Mouse (Mus musculus) G1E (cell line): Measurements from ENCODE around the gene Gja5. TPM values are rescaled to one million over a fixed set of nuclear protein-coding genes. Genes with fewer than 3 reads are reported as not detected.

ENCODE experiments used
- ATAC-seq: 2 replicates; pipeline ENCODE4 v1.8.0; 2016; ENCODE audit warnings: mild to moderate bottlenecking; ENCODE audit not compliant: insufficient number of reproducible peaks, poor library complexity, low FRiP score, severe bottlenecking; ENCODE audit errors: extremely low read depth
- DNase-seq: peaks from one replicate; pipeline ENCODE4 v3.0.0; 2012; ENCODE audit warnings: low spot score
- H3K27me3 ChIP-seq: 2 replicates; pipeline ENCODE4 v1.6.1; 2012; ENCODE audit warnings: mild to moderate bottlenecking, low read length, inconsistent platforms; ENCODE audit not compliant: insufficient read depth
- H3K36me3 ChIP-seq: replicated peaks from 2 replicates; pipeline ENCODE3; 2012; ENCODE audit warnings: mild to moderate bottlenecking, inconsistent platforms
- H3K4me1 ChIP-seq: 2 replicates; pipeline ENCODE4 v1.6.1; 2012; ENCODE audit warnings: low read depth, low read length, inconsistent platforms, mixed read lengths; ENCODE audit not compliant: insufficient read depth
- H3K4me3 ChIP-seq: 2 replicates; pipeline ENCODE4 v1.5.1; 2012; ENCODE audit warnings: low read depth, mild to moderate bottlenecking, inconsistent platforms, low read length, moderate library complexity, mixed read lengths
- H3K9me3 ChIP-seq: replicated peaks from 2 replicates; pipeline ENCODE4 v1.6.1; 2012; ENCODE audit warnings: inconsistent platforms
- CTCF ChIP-seq: IDR thresholded peaks from 2 replicates; pipeline ENCODE4 v1.5.1; 2012; ENCODE audit warnings: low read depth, low read length, inconsistent platforms, mixed read lengths
- GATA1 ChIP-seq: IDR thresholded peaks from 2 replicates; pipeline ENCODE4 v1.6.1; 2012; ENCODE audit warnings: borderline replicate concordance, low read length, inconsistent platforms, mixed read lengths
- GATA2 ChIP-seq: IDR thresholded peaks from 2 replicates; pipeline ENCODE4 v1.6.1; 2012; ENCODE audit warnings: low read depth, low read length, inconsistent platforms, borderline replicate concordance
- POLR2AphosphoS5 ChIP-seq: IDR thresholded peaks from 2 replicates; pipeline ENCODE4 v1.6.1; 2012; ENCODE audit warnings: low read depth, low read length, inconsistent platforms; ENCODE audit not compliant: insufficient replicate concordance
- TAL1 ChIP-seq: conservative IDR thresholded peaks from 2 replicates; pipeline ENCODE4 v1.6.1; 2012; ENCODE audit warnings: low read depth, low read length, inconsistent platforms, mixed read lengths
- polyA plus RNA-seq: library from polyadenylated mRNA; stranded (reverse); fragments of >175 nt; gene quantifications from 2 replicates; pipeline ENCODE4 v1.2.3, GENCODE M21; 2012
- total RNA-seq, 2 experiments: library from RNA; stranded (forward) in 1 of 2; stranded (reverse) in 1 of 2; fragments of 200-1000 nt in 1 of 2; fragments of >200 nt in 1 of 2; fragmentation: Nextera tagmentation in 1 of 2; gene quantifications; 2 replicates each; pipeline ENCODE4 v1.2.3; 2014 to 2017

Gja5 gene
- total and polyA plus RNA-seq, 3 experiments: 0.02 to 0.05 TPM; not detected in 1

- Histone ChIP-seq H3K9me3 (no peaks in the 10 kb centered on the region), H3K4me1 (peaks cover 39% of the 10 kb centered on the region), H3K27me3 (no peaks in the 10 kb centered on the region), H3K4me3 (no peak overlapping the region), H3K36me3 (no peaks in the 10 kb centered on the region)
- no peak for TF ChIP-seq GATA1
- TF ChIP-seq CTCF: no peak
- no peak for TF ChIP-seq POLR2AphosphoS5
- no peak for TF ChIP-seq GATA2
- TF ChIP-seq TAL1: peak; percentile 36
- ATAC-seq (no peak; the same call in 1 of the 2 replicates), DNase-seq (no peak)
Observed at GRCm38 (mm10) chr3:96975628-96976027, 71.1 kb downstream of the Gja5 start.

DNA sequence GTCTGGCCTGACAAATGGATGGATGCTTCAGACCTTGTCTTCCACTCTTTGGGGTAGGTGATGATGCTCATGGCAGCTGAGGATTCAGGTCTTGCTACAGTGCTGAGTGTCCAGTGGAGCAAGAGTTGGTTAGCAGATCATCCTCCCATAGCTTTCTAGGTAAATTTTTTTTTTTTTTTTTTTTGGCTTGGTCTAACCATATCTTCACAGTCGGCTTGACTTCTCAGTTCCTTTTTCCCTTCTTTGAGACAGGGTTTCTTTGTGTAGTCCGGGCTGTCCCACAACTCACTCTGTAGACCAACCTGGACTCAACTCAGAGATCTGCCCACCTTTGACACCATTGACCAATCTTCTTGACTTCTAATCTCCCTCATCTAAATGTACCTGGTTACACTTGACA lies 73.0 kb downstream of the Gja5 start:
- H3K27me3 ChIP-seq: no peaks in the 10 kb centered on the region
- TF ChIP-seq GATA2 (no peak), GATA1 (no peak), CTCF (no peak), TAL1 (no peak), POLR2AphosphoS5 (no peak)

DNA sequence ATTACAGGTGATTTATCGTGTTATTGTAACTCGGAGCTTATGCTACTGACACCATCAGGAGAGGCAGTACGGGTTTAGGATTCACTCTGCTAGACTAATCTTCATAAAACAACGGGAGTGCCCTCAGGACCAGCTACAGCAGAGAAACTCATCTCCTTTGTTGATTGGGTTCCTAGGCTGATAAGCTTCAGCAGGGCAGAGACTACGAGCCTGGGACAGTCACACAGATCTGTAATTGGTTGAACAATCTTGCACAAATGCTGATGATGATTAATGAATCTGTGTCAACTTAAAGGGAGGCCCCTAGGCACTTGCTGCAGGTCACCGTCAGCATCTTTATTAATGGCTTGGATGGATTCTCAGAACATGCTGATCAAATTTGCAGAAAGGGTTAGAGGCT lies 74.0 kb downstream of the Gja5 start:
- no peak overlapping the region for H3K4me3 ChIP-seq
- TF ChIP-seq CTCF (no peak), GATA1 (no peak)
- peaks cover 16% of the 10 kb centered on the region for H3K4me1 ChIP-seq
- no peaks in the 10 kb centered on the region for H3K36me3 ChIP-seq
- ATAC-seq: no peak
- no peak for DNase-seq
- no peaks in the 10 kb centered on the region for H3K27me3 ChIP-seq
- no peaks in the 10 kb centered on the region for H3K9me3 ChIP-seq

More for the DNA sequence above, 73.0 kb downstream of the Gja5 start:
- no peaks in the 10 kb centered on the region for H3K9me3 ChIP-seq
- H3K4me1 ChIP-seq: peaks cover 21% of the 10 kb centered on the region
- DNase-seq (no peak), ATAC-seq (no peak)
- H3K36me3 ChIP-seq: no peaks in the 10 kb centered on the region
- no peak overlapping the region for H3K4me3 ChIP-seq

GRCm38 (mm10) chr3:96979020-96979419 lies 74.5 kb downstream of the Gja5 start:
- no peak for DNase-seq
- Histone ChIP-seq H3K27me3 (no peaks in the 10 kb centered on the region), H3K4me1 (peaks cover 20% of the 10 kb centered on the region), H3K9me3 (no peaks in the 10 kb centered on the region), H3K4me3 (no peak overlapping the region), H3K36me3 (no peaks in the 10 kb centered on the region)
- no peak for TF ChIP-seq POLR2AphosphoS5
- TF ChIP-seq TAL1: no peak
- no peak for TF ChIP-seq GATA2
- TF ChIP-seq GATA1: no peak
- TF ChIP-seq CTCF: no peak
- no peak for ATAC-seq

- Histone ChIP-seq H3K4me3 (no peak overlapping the region), H3K4me1 (peaks cover 5% of the 10 kb centered on the region; the same call in 1 of the 2 replicates), H3K9me3 (no peaks in the 10 kb centered on the region), H3K36me3 (no peaks in the 10 kb centered on the region), H3K27me3 (no peaks in the 10 kb centered on the region)
- no peak for TF ChIP-seq GATA1
- no peak for TF ChIP-seq TAL1
- no peak for ATAC-seq
- no peak for DNase-seq
Observed at GRCm38 (mm10) chr3:96981833-96982232, 77.3 kb downstream of the Gja5 start.

- TF ChIP-seq TAL1: no peak
- TF ChIP-seq GATA1: no peak
- no peak for TF ChIP-seq POLR2AphosphoS5
- TF ChIP-seq CTCF: no peak
- TF ChIP-seq GATA2: no peak
- H3K9me3 ChIP-seq: no peaks in the 10 kb centered on the region
- no peaks in the 10 kb centered on the region for H3K36me3 ChIP-seq
- ATAC-seq (no peak), DNase-seq (no peak)
- H3K27me3 ChIP-seq: no peaks in the 10 kb centered on the region
- peaks cover 5% of the 10 kb centered on the region; the same call in 1 of the 2 replicates for H3K4me1 ChIP-seq
- H3K4me3 ChIP-seq: no peak overlapping the region
Observed at GRCm38 (mm10) chr3:96982666-96983065, 78.2 kb downstream of the Gja5 start.

DNA sequence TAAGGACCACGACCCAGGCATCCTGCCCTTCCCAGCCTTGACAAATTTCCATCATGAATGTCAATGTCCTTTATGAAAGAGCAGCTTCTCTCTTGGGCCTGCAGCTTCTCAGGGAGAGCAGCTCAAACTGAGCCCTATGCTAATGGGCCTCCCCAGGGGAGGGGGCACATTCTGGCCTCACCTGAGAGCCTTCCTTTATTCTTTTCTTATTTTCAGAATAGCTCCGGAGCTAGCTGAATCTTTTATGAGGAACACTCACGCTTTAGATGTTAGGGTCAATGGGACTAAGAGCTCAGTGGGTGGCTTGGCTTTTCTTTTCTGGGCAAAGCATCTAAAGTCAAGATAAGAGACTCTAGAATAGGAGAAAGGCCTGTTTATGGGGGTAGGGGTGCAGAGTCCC lies 88.0 kb downstream of the Gja5 start:
- Histone ChIP-seq H3K9me3 (no peaks in the 10 kb centered on the region), H3K4me3 (no peak overlapping the region), H3K4me1 (peaks cover 5% of the 10 kb centered on the region), H3K36me3 (no peaks in the 10 kb centered on the region), H3K27me3 (peaks cover 2% of the 10 kb centered on the region)
- TF ChIP-seq GATA2 (no peak), GATA1 (no peak), POLR2AphosphoS5 (no peak), TAL1 (no peak), CTCF (no peak)
- ATAC-seq (no peak), DNase-seq (no peak)
